Mouse (Mus musculus) heart, embryonic 16.5 days (tissue): ENCODE data around the gene Ckb. TPM values are rescaled to one million over a fixed set of nuclear protein-coding genes. Genes with fewer than 3 reads are reported as not detected.
A peak's percentile ranks its signal among the peaks of the same experiment; 100 is the strongest.

Experiments
- ATAC-seq: fragments of 200-750 bp; cut with Nextera tagmentation; replicated peaks from 2 replicates; pipeline ENCODE4 v1.8.0; 2017; ENCODE audit warnings: moderate number of reproducible peaks; ENCODE audit not compliant: insufficient read depth, low FRiP score; ENCODE audit errors: extremely low read depth
- H3K27ac ChIP-seq: fragments of 300-500 bp; sonication (generic); 2 replicates; pipeline ENCODE4 v1.5.1; 2014; ENCODE audit warnings: mild to moderate bottlenecking, low read length, control low read depth, moderate library complexity
- H3K27me3 ChIP-seq: fragments of 300-500 bp; sonication (generic); 2 replicates; pipeline ENCODE4 v1.6.1; 2014; ENCODE audit warnings: low read length, mixed read lengths; ENCODE audit not compliant: control insufficient read depth, insufficient read depth
- H3K36me3 ChIP-seq: fragments of 300-500 bp; sonication (generic); 2 replicates; pipeline ENCODE4 v1.6.1; 2014; ENCODE audit not compliant: control insufficient read depth, insufficient read depth
- H3K4me1 ChIP-seq: fragments of 300-500 bp; sonication (generic); 2 replicates; pipeline ENCODE4 v1.6.1; 2014; ENCODE audit warnings: low read length, mixed read lengths; ENCODE audit not compliant: control insufficient read depth, insufficient read depth
- H3K4me2 ChIP-seq: fragments of 300-500 bp; sonication (generic); 2 replicates; pipeline ENCODE4 v1.6.1; 2014; ENCODE audit warnings: low read depth, mild to moderate bottlenecking, control low read depth, low read length
- H3K4me3 ChIP-seq: fragments of 300-500 bp; sonication (generic); 2 replicates; pipeline ENCODE4 v1.5.1; 2014; ENCODE audit warnings: mild to moderate bottlenecking, control low read depth, low read length
- H3K9ac ChIP-seq: fragments of 300-500 bp; sonication (generic); 2 replicates; pipeline ENCODE4 v1.6.1; 2014; ENCODE audit warnings: low read length, control low read depth
- H3K9me3 ChIP-seq: fragments of 300-500 bp; sonication (generic); replicated peaks from 2 replicates; pipeline ENCODE4 v1.6.1; 2016; ENCODE audit warnings: low read length; ENCODE audit not compliant: control insufficient read depth
- WGBS: fragments of 180-500 bp; shearing (Covaris S2); extraction: QIAGEN DNeasy Blood & Tissue Kit; methylation state at CpG from one replicate; pipeline ENCODE4 v1.1.7; 2014; 5-methylcytosine and 5-hydroxymethylcytosine counted together
- polyA plus RNA-seq: library from polyadenylated mRNA; unstranded; fragments of >200 nt; fragmentation: Nextera tagmentation; extraction: Ambion mirVana; gene quantifications from 2 replicates; pipeline ENCODE4 v1.2.1, GENCODE M21; 2015

Gene Ckb
- polyA plus RNA-seq, 1 experiment from 2014 or later, result 388 TPM

- Histone ChIP-seq H3K9me3 (no peaks in the 10 kb centered on the region), H3K36me3 (no peaks in the 10 kb centered on the region), H3K4me2 (no peak overlapping the region), H3K4me1 (peaks cover 57% of the 10 kb centered on the region), H3K4me3 (no peak overlapping the region), H3K27ac (peak overlapping the region; percentile 98), H3K9ac (no peak overlapping the region), H3K27me3 (no peaks in the 10 kb centered on the region)
- WGBS, result 78% methylated on average over 4 of the region's 4 CpGs
- no peak for ATAC-seq
Measured at GRCm38 (mm10) chr12:111686390-111686789, 14.3 kb upstream of the Ckb start.

- 0 out of 2 replicates have a peak, but pooled peaks have one; percentile 24 for ATAC-seq
- H3K9ac ChIP-seq, result peak overlapping the region; percentile 11
- no peak overlapping the region for H3K4me2 ChIP-seq
- 0 out of 2 replicates have a peak, but pooled peaks cover 4% of the 10 kb centered on the region for H3K36me3 ChIP-seq
- H3K9me3 ChIP-seq, result no peaks in the 10 kb centered on the region
- no peaks in the 10 kb centered on the region for H3K27me3 ChIP-seq
- H3K27ac ChIP-seq, result peak overlapping the region; percentile 94
- peaks cover 44% of the 10 kb centered on the region for H3K4me1 ChIP-seq
- WGBS, result 39% methylated on average over 5 of the region's 5 CpGs
- no peak overlapping the region for H3K4me3 ChIP-seq
Measured at GRCm38 (mm10) chr12:111682806-111683205, 10.7 kb upstream of the Ckb start.

DNA sequence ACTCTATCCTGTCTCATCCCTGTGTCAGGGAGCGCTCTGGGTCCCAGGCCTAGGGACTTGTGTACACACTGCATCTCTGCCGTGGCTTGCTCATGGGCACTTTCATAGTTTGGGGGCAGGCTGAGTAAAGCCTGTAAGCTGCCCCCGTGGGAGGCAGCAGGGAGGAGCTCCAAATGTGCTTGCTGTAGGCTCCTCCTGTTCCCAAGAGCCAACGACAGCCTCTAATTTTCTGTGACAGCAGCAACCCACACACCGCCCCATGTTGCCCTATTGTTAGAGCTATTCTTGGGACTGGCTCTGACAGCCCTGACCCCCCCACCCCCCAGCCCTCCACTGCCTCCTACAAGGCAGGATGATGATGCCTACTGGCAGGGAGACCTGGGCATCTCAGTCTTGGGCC, 9.9 kb upstream of the Ckb start:
- ATAC-seq, result no peak
- Histone ChIP-seq H3K9me3 (no peaks in the 10 kb centered on the region), H3K27me3 (no peaks in the 10 kb centered on the region), H3K36me3 (0 out of 2 replicates have a peak, but pooled peaks cover 4% of the 10 kb centered on the region), H3K27ac (peak overlapping the region; percentile 94), H3K4me1 (peaks cover 43% of the 10 kb centered on the region), H3K9ac (peak overlapping the region; percentile 11; the same call in 1 of the 2 replicates), H3K4me2 (no peak overlapping the region), H3K4me3 (no peak overlapping the region)
- WGBS, result 38% methylated on average over 5 of the region's 5 CpGs

GRCm38 (mm10) chr12:111681305-111681704, 9.2 kb upstream of the Ckb start:
- Histone ChIP-seq H3K4me1 (peaks cover 41% of the 10 kb centered on the region), H3K9ac (no peak overlapping the region; the same call in 1 of the 2 replicates), H3K4me3 (no peak overlapping the region), H3K4me2 (no peak overlapping the region), H3K27ac (peak overlapping the region; percentile 94), H3K9me3 (no peaks in the 10 kb centered on the region), H3K27me3 (no peaks in the 10 kb centered on the region), H3K36me3 (0 out of 2 replicates have a peak, but pooled peaks cover 4% of the 10 kb centered on the region)
- WGBS, result 69% methylated on average over 8 of the region's 8 CpGs
- no peak for ATAC-seq

- Histone ChIP-seq H3K4me1 (peaks cover 39% of the 10 kb centered on the region), H3K4me3 (no peak overlapping the region), H3K36me3 (0 out of 2 replicates have a peak, but pooled peaks cover 4% of the 10 kb centered on the region), H3K27me3 (no peaks in the 10 kb centered on the region), H3K27ac (no peak overlapping the region), H3K9ac (no peak overlapping the region), H3K9me3 (no peaks in the 10 kb centered on the region), H3K4me2 (no peak overlapping the region)
- ATAC-seq, result no peak
- WGBS, result 89% methylated on average over 13 of the region's 13 CpGs
Measured at GRCm38 (mm10) chr12:111680661-111681060, 8.5 kb upstream of the Ckb start.

DNA sequence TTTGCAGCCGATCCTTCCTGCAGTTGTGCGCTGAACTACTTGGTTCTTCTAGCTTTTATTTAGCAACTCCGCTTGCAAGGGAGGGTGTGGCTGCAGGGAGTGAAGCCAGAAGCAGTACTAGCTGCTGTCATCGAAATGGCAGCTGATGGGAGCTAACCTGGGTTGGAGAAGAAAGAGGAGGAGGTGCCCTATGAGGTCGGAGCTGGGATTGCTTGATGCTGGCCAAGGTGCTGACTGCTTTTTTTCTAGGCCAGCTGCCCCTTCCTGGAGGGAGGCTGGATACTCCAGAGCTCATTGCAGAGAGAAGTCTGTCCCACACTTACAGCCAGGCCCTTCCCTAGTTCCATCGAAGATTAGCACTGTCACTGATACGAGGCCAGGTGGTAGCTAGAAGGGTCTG, 6.9 kb upstream of the Ckb start:
- H3K4me3 ChIP-seq, result peak overlapping the region; percentile 98
- peak overlapping the region; percentile 88 for H3K9ac ChIP-seq
- H3K27me3 ChIP-seq, result no peaks in the 10 kb centered on the region
- 0 out of 2 replicates have a peak, but pooled peaks cover 4% of the 10 kb centered on the region for H3K36me3 ChIP-seq
- H3K9me3 ChIP-seq, result no peaks in the 10 kb centered on the region
- H3K4me2 ChIP-seq, result peak overlapping the region; percentile 97
- no peak overlapping the region for H3K27ac ChIP-seq
- WGBS, result 36% methylated on average over 7 of the region's 7 CpGs
- H3K4me1 ChIP-seq, result peaks cover 49% of the 10 kb centered on the region
- ATAC-seq, result no peak

GRCm38 (mm10) chr12:111678670-111678933, 6.5 kb upstream of the Ckb start:
- ATAC-seq, result no peak
- Histone ChIP-seq H3K27ac (peak overlapping the region; percentile 100), H3K27me3 (no peaks in the 10 kb centered on the region; the same call in 1 of the 2 replicates), H3K9ac (peak overlapping the region; percentile 88), H3K9me3 (no peaks in the 10 kb centered on the region), H3K4me2 (peak overlapping the region; percentile 97), H3K4me1 (peaks cover 50% of the 10 kb centered on the region), H3K36me3 (0 out of 2 replicates have a peak, but pooled peaks cover 4% of the 10 kb centered on the region), H3K4me3 (peak overlapping the region; percentile 98)
- WGBS, result 3% methylated on average over 13 of the region's 13 CpGs

- peak within 1 kb of the TSS; percentile 98 for H3K4me3 ChIP-seq
- peak within 1 kb of the TSS; percentile 100 for H3K27ac ChIP-seq
- no peaks in the 10 kb centered on the region for H3K9me3 ChIP-seq
- H3K4me2 ChIP-seq, result peak within 1 kb of the TSS; percentile 97
- peak within 1 kb of the TSS; percentile 88 for H3K9ac ChIP-seq
- ATAC-seq, result peak; percentile 89
- H3K36me3 ChIP-seq, result 0 out of 2 replicates have a peak, but pooled peaks cover 4% of the 10 kb centered on the region
- H3K27me3 ChIP-seq, result no peaks in the 10 kb centered on the region; the same call in 1 of the 2 replicates
- peaks cover 50% of the 10 kb centered on the region for H3K4me1 ChIP-seq
- WGBS, result under 1% methylated on average over 51 of the region's 51 CpGs
Measured at GRCm38 (mm10) chr12:111677882-111678669, 5.9 kb upstream of the Ckb start, which contains the start of gene Trmt61a. TSS of gene Trmt61a (plus strand) at chr12:111678105.

GRCm38 (mm10) chr12:111677421-111677820, 5.3 kb upstream of the Ckb start:
- H3K9me3 ChIP-seq, result no peaks in the 10 kb centered on the region
- ATAC-seq, result peak; percentile 14; the same call in 1 of the 2 replicates
- H3K4me3 ChIP-seq, result peak overlapping the region; percentile 98
- H3K9ac ChIP-seq, result peak overlapping the region; percentile 88
- H3K36me3 ChIP-seq, result 0 out of 2 replicates have a peak, but pooled peaks cover 4% of the 10 kb centered on the region
- peak overlapping the region; percentile 97 for H3K4me2 ChIP-seq
- H3K27me3 ChIP-seq, result no peaks in the 10 kb centered on the region; the same call in 1 of the 2 replicates
- peaks cover 50% of the 10 kb centered on the region for H3K4me1 ChIP-seq
- WGBS, result 19% methylated on average over 5 of the region's 5 CpGs
- H3K27ac ChIP-seq, result peak overlapping the region; percentile 100
